Mouse (Mus musculus) T-cell, adult 2 months (primary cell): ENCODE results near the gene Adamts4.

ENCODE experiments used
- DNase-seq: peaks from one replicate; pipeline ENCODE4 v3.0.0; 2022; ENCODE audit warnings: low spot score

Gene Adamts4

GRCm38 (mm10) chr1:171256095-171256818, 6.0 kb downstream of the Adamts4 start:
- DNase-seq = no peak

DNA sequence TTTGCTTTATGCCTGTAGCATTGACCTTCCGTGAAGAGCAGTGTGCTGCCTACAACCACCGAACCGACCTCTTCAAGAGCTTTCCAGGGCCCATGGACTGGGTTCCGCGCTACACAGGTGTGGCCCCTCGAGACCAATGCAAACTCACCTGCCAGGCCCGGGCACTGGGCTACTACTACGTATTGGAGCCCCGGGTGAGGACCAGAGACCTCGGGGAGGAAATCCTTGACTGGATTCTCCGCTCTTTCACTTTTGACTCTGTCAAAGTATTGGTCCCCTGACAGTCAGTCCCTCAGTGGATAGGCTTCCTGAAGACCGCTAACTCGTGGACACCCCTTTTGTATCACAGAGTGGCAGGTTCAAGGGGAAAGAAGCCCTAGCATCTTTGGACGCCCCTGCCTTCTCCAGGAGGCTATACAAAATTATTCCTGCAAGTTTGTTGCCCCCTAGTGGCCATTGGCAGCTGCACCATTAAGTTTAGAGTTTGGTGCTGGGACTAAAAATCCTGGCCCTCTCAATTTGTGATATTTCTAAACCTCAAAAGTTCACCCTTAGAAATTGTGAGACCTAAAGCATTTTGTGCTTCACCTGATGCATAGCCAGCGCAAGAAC, 6.8 kb downstream of the Adamts4 start:
- DNase-seq = peak; percentile 58

DNA sequence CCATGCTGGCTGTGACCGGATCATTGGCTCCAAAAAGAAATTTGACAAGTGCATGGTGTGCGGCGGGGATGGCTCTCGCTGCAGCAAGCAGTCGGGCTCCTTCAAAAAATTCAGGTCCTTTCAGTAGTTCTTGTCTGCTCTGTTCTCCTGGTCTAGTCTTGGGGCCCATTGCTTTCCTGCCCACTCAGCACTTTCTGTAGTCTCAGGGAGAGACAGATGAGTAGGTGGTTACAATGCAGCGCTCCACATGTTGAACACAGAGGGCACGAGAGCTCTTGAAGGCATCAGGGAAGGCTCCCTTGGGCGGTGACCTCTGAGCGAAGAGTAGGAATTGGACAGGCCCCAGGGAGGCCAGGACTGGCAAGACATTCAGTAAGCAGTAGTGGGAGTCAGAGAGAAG, 7.6 kb downstream of the Adamts4 start:
- DNase-seq = no peak

DNA sequence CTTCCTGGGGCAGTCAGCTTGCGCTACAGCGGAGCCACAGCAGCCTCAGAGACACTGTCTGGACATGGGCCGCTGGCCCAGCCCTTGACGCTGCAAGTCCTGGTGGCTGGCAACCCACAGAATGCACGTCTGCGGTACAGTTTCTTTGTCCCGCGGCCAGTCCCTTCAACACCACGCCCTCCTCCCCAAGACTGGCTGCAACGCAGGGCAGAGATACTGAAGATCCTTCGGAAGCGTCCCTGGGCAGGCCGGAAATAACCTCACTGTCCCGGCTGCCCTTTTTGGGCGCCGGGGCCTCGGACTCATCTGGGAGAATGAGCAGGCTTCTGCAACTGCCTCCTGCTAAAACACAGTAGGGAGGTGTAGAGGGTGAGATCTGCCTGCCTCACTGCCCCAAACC, 8.7 kb downstream of the Adamts4 start:
- DNase-seq = no peak

DNA sequence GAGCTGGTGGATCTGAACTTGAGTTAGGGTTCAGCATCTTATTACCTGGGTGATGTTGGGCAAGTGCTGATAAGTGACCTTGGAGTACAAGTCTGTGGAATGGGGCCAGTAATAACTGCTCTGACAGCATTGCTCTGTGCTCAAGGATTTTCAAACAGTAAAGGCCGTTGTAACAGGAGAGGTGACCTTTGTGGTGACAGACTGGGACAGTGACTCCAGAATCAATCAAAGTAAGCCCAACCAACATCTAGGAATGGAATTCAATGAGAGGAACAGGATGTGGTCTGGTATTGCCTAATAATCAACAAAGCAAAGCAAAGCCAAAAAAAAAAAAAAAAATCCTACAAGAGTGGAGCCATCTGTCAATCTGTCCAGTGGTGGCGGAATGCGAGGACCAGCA, 10.1 kb downstream of the Adamts4 start:
- no peak for DNase-seq

GRCm38 (mm10) chr1:171262594-171263130, 12.4 kb downstream of the Adamts4 start:
- peak; percentile 64 for DNase-seq

GRCm38 (mm10) chr1:171263185-171263611, 13.0 kb downstream of the Adamts4 start:
- DNase-seq = no peak

GRCm38 (mm10) chr1:171263666-171264461, 13.6 kb downstream of the Adamts4 start:
- DNase-seq = no peak

DNA sequence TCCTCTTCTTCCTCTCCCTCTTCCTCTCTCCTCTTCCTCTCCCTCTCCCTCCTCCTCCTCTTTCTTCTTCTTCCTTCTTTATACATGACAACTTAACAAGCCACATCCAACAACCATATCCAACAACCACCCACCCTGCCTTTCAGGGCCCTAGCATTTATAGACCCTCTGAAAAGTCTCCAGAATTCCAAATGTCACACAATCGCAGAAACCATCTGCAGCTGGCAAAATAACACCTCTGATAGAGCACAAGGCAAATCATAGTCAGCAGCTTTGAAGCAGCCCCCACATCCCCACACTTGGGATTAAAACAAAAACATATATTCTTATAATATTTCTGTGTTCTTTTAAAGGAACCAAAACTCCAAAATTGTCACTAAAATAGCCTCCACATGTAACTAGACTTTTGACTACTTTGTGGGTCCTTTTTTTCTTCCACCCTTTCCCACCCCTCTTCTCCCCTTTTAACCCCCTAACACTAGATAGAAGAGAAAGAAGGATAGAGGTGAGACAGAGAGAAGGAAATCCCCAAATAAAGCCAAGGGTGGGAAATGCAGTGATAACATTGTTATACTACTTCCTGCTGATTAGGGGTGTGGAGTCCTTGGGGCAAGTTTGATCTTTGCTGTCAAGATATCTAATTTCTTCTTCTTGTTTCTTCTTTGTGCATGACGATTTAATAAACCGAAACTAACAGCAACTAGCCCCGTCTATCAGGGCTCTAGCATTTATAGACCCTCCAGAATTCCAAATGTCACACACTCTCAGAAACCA, 15.9 kb downstream of the Adamts4 start:
- DNase-seq = no peak

- no peak for DNase-seq
These were observed 18.1 kb downstream of the Adamts4 start for GRCm38 (mm10) chr1:171268341-171268740.

DNA sequence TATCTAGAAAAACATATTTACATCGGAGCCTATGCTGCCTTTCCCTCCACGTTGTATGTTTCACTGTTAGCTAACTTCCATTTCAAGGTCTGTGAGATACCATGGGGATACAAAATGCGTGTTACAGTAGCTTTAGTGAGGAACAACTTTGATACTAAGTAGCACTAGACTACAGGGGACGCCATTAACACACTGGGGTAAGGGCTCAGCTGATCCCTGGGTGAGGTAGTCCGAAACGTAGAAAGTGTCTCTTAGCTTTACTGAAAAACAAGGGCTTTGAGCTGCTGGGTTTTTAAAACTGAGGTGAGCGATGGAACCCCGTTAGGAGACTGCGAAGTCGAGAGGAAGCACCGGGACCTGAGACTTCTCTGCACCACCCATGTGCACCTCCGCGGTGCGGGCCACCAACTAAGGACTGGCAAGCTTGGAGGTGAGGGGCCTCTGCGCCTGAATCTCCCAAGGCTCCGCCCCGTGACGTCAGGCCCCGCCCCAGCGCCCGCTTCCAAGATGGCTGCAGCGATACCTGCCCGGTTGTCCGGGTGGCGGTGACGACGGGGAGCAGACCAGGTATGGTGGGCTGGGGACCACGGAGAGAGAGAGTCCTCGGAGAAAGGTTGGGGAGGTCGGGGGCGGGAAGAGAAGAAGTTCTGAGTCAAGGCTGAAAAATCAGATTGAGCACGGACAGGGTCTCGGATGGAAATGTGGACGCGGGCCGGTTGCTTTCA, 19.8 kb downstream of the Adamts4 start, which contains the start of gene B4galt3:
B4galt3 (plus strand) TSS at position 481 of the 725 bp plus-strand sequence.
- DNase-seq = peak; percentile 95

GRCm38 (mm10) chr1:171270573-171270900, 20.3 kb downstream of the Adamts4 start:
- no peak for DNase-seq

GRCm38 (mm10) chr1:171271196-171271595, 21.0 kb downstream of the Adamts4 start:
- DNase-seq = no peak

DNA sequence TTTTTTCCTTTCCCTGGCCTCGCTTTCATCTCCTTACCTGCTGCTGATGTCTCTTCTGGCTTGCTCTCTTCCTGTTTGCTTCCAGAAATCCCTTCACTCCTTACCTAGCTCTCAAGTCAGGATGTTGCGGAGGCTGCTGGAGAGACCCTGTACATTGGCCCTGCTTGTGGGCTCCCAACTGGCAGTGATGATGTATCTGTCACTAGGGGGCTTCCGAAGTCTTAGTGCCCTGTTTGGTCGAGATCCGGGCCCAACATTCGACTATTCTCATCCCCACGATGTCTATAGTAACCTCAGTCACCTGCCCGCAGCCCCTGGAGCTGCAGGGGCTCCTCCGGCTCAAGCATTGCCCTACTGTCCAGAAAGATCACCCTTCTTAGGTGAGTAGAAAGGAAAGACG, 21.4 kb downstream of the Adamts4 start:
- DNase-seq = no peak

DNA sequence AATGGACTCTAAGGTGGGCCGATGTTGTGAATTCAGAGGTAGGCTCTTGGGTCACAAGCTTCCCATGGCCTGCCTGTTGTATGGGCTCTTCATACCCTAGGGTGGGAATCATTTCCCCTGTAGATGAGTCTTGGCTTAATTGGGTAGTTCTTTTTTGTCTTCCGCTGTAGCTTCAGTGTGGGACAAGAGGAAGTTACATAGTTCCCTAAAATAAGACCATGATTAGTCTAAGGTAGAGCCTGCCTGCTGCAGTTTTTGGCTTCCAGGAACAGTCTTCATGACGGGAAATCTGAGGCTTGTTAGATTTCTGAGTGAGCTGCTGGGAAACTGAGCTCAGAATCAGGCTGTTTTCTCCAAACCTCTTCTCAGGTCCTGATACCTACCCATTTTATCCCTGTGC, 21.9 kb downstream of the Adamts4 start:
- no peak for DNase-seq

- no peak for DNase-seq
These were observed 23.9 kb downstream of the Adamts4 start for GRCm38 (mm10) chr1:171274171-171274570.

DNA sequence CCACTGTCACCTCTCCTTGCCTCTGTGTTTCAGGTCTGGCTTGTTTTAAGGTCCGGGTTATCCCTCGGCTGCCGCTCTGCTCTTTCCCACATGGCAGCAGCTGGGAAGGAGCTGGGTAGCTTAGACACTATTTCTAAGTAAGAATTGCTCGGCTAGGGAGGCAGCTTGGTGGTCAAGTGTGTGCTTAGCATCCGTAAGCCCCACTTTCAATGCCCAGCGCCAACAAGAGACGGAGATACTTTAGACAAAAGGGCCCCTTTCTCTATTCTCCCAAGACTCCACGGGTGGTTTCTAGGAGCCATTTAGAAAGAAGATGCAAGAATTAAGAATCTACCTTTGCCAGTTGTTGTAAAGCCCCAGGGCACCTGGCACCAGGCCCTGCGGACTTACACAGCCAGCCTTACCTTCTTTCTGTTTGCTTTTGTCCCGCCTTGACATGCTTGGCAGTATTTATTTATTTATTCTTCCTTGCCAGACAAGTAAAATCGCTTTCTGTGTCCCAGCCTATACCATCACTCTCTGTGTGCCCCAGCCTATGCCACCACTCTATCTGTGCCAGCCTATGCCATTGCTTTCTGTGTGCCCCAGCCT, 25.0 kb downstream of the Adamts4 start:
- no peak for DNase-seq

DNA sequence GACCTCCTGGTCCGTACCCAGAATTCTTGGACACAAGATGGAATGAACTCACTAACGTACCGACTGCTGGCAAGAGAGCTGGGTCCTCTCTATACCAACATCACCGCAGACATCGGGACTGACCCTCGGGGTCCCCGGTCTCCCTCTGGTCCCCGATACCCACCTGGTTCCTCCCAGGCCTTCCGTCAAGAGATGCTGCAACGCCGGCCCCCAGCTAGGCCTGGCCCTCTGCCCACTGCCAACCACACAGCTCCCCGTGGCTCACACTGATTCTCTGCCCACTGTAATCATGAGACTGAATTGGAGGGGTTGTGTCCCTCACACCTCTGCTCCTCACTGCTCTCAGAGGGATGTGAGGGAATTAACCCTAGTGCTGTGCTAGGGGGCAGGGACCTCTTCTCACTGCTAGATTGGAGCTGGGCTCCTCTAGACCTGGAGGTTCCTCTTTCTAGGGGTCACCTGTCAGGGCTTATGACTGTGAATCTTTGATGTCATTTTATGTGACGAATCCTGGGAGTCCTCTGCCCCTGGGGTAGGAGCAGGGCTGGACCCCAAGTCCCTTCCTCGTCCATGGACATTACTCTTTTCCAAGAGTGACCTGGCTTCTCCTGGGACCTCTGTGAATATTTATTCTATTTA, 26.0 kb downstream of the Adamts4 start:
- no peak for DNase-seq

DNA sequence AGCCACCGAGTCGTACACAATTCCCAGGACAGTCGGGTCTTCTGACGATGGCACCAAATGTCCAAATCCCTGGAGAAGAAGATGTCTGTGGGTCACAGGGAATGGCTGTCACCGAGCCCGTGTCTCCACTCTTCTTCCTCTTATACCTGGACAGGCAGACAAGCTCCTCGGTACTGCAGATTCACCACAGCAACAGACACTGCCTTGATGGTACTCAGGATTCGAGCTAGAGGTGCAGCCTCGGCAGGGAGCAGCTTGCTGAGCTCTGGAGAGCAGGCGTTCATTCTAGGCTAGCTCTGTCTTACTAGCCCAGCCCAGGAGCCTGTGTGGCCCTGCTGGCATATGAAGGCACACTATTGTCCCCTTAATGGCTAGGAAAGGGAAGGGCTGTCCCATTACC, 27.5 kb downstream of the Adamts4 start:
- no peak for DNase-seq

DNA sequence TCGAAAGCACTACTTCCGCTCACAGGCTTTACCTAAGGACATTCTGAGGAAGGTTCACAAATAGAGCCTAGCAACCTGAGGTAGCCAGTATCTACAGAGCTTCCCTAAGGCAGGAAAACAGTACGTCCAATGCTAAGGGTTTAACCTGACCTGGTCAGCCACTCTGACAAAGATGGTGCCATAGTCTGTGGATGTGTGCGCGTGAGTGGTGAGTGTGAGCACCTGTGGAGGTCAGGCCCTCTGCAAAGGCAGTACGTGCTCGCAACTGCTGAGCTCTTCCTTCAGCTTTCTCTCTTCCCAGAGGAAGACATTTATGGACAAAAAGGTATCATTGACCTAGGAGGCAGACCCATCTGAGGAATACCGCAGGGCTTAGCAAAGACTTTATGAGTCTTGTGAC, 28.2 kb downstream of the Adamts4 start:
- no peak for DNase-seq
